Mouse (Mus musculus) midbrain, postnatal 0 days (tissue): ENCODE results near the gene Rnf40. TPM values are rescaled to one million over a fixed set of nuclear protein-coding genes. Genes with fewer than 3 reads are reported as not detected.
A peak's percentile ranks its signal among the peaks of the same experiment; 100 is the strongest.

ENCODE experiments used
- ATAC-seq: fragments of 200-750 bp; cut with Nextera tagmentation; 2 replicates; pipeline ENCODE4 v1.8.0; 2017; ENCODE audit warnings: moderate number of reproducible peaks, mild to moderate bottlenecking, moderate TSS enrichment, moderate library complexity; ENCODE audit not compliant: low FRiP score
- DNase-seq: peaks from one replicate; pipeline ENCODE4 v3.0.0-alpha.2; 2015; ENCODE audit warnings: low spot score
- H3K27ac ChIP-seq: fragments of 300-500 bp; sonication (generic); 2 replicates; pipeline ENCODE4 v1.5.1; 2014; ENCODE audit warnings: low read depth, mild to moderate bottlenecking, low read length, mixed read lengths
- H3K27me3 ChIP-seq: fragments of 300-500 bp; sonication (generic); 2 replicates; pipeline ENCODE4 v1.6.1; 2014; ENCODE audit warnings: low read length, control low read depth, mixed read lengths; ENCODE audit not compliant: insufficient read depth
- H3K36me3 ChIP-seq: fragments of 300-500 bp; sonication (generic); 2 replicates; pipeline ENCODE4 v1.6.1; 2014; ENCODE audit warnings: low read length, control low read depth, mixed read lengths; ENCODE audit not compliant: insufficient read depth
- H3K4me1 ChIP-seq: fragments of 300-500 bp; sonication (generic); 2 replicates; pipeline ENCODE4 v1.6.1; 2014; ENCODE audit warnings: mild to moderate bottlenecking, control low read depth, antibody characterized with exemption, low read length, mixed read lengths; ENCODE audit not compliant: insufficient read depth
- H3K4me2 ChIP-seq: fragments of 300-500 bp; sonication (generic); 2 replicates; pipeline ENCODE4 v1.6.1; 2014; ENCODE audit warnings: low read depth, mild to moderate bottlenecking, low read length, mixed read lengths; ENCODE audit not compliant: poor library complexity, severe bottlenecking
- H3K4me3 ChIP-seq: fragments of 300-500 bp; sonication (generic); 2 replicates; pipeline ENCODE4 v1.5.1; 2014; ENCODE audit warnings: low read depth, mild to moderate bottlenecking, low read length, moderate library complexity
- H3K9ac ChIP-seq: fragments of 300-500 bp; sonication (generic); replicated peaks from 2 replicates; pipeline ENCODE4 v1.6.1; 2014; ENCODE audit warnings: mild to moderate bottlenecking, low read length, moderate library complexity, mixed read lengths; ENCODE audit not compliant: poor library complexity, severe bottlenecking
- H3K9me3 ChIP-seq: fragments of 300-500 bp; sonication (generic); 2 replicates; pipeline ENCODE4 v1.6.1; 2016; ENCODE audit warnings: low read length, control low read depth
- CTCF ChIP-seq: IDR thresholded peaks from 2 replicates; pipeline ENCODE4 v1.5.1; 2016; ENCODE audit warnings: antibody characterized with exemption, mild to moderate bottlenecking
- WGBS: fragments of 180-500 bp; shearing (Covaris S2); extraction: QIAGEN DNeasy Blood & Tissue Kit; methylation state at CpG from one replicate; pipeline ENCODE4 v1.1.7; 2014; 5-methylcytosine and 5-hydroxymethylcytosine counted together
- polyA plus RNA-seq: library from polyadenylated mRNA; unstranded; fragments of >200 nt; fragmentation: Nextera tagmentation; extraction: Ambion mirVana; gene quantifications from 2 replicates; pipeline ENCODE4 v1.2.1, GENCODE M21; 2015
- total RNA-seq: library from RNA; depleted of rRNA; stranded (reverse); fragments of >200 nt; gene quantifications from 2 replicates; pipeline ENCODE4 v1.2.3, GENCODE M21; 2014; rRNA removed

Rnf40 gene
- total and polyA plus RNA-seq, 2 experiments from 2014 or later: 34.5 to 40.9 TPM

DNA sequence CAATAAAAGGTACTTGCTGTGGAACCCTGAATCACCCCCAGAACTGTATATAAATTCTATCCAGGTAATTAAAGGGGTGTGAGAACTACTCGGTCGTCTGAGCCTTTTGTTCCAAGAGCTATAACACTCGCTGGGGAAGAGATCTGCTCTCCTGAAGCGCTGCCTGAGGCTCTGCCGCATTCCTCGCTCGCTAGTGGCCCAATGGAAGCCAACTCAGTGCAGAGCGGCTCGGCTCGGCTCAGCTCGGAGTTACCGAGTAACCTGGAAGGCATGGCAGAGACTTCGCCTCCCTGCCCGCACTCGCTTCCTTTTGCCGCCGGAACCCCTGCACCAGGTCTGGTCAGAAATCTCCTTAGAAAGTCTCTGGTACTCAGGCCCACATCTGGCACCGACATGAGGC is 63.5 kb downstream of the Rnf40 start:
- ATAC-seq: no peak
- Histone ChIP-seq H3K27ac (no peak overlapping the region), H3K4me2 (peak overlapping the region; percentile 9; the same call in 1 of the 2 replicates), H3K27me3 (no peaks in the 10 kb centered on the region), H3K9ac (no peak overlapping the region), H3K9me3 (no peaks in the 10 kb centered on the region), H3K4me1 (no peaks in the 10 kb centered on the region), H3K4me3 (no peak overlapping the region), H3K36me3 (no peaks in the 10 kb centered on the region)
- WGBS: 20% methylated on average over 18 of the region's 18 CpGs
- no peak for TF ChIP-seq CTCF
- DNase-seq: no peak

DNA sequence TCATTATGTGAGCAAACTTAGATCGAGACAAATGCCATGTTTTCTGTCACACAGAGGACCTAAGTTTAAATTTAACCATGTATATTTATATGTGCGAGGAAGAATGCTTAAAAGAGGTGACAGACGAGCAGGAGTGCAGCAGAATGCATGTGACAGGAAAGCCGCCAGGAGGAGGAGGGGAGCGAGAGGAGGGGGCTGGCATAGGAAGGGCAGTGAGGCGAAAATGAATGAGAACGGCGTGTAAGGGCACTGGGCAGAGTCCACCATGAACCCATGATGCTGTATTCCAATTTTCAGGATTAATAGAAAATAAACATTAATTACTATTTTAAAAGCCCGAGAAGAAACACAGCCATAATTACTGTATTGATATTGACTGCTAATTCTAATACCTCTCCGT is 65.8 kb downstream of the Rnf40 start:
- Histone ChIP-seq H3K9me3 (no peaks in the 10 kb centered on the region), H3K27ac (no peak overlapping the region), H3K4me2 (no peak overlapping the region), H3K36me3 (no peaks in the 10 kb centered on the region), H3K4me3 (no peak overlapping the region), H3K4me1 (no peaks in the 10 kb centered on the region), H3K9ac (no peak overlapping the region), H3K27me3 (no peaks in the 10 kb centered on the region)
- TF ChIP-seq CTCF: no peak
- WGBS: 79% methylated on average over 10 of the region's 10 CpGs
- ATAC-seq (no peak), DNase-seq (no peak)

Other genes starting within 250 kb of the Rnf40 start
- 47.2 and 56.3 TPM in 2 replicates for gene Zfp768, start 243.2 kb upstream of the Rnf40 start, total RNA-seq
- 12.7 and 14.9 TPM in 2 replicates for gene Zfp768, start 243.2 kb upstream of the Rnf40 start, polyA plus RNA-seq
- 8.3 and 8.6 TPM in 2 replicates for gene Zfp747, start 212.7 kb upstream of the Rnf40 start, total RNA-seq
- 4.0 and 5.8 TPM in 2 replicates for gene Zfp747, start 212.7 kb upstream of the Rnf40 start, polyA plus RNA-seq
- gene 9130019O22Rik, start 201.6 kb upstream of the Rnf40 start, total RNA-seq: 4.0 and 4.1 TPM in 2 replicates
- 1.4 and 2.0 TPM in 2 replicates for gene 9130019O22Rik, start 201.6 kb upstream of the Rnf40 start, polyA plus RNA-seq
- 8.5 and 9.1 TPM in 2 replicates for gene E430018J23Rik, start 195.1 kb upstream of the Rnf40 start, total RNA-seq
- 1.4 and 1.9 TPM in 2 replicates for gene E430018J23Rik, start 195.1 kb upstream of the Rnf40 start, polyA plus RNA-seq
- 4.7 and 6.7 TPM in 2 replicates for gene Zfp764, start 181.9 kb upstream of the Rnf40 start, total RNA-seq
- 2.7 and 3.6 TPM in 2 replicates for gene Zfp764, start 181.9 kb upstream of the Rnf40 start, polyA plus RNA-seq
- gene Zfp688, start 166.7 kb upstream of the Rnf40 start, total RNA-seq: 21.1 and 33.1 TPM in 2 replicates
- gene Zfp688, start 166.7 kb upstream of the Rnf40 start, polyA plus RNA-seq: 34.3 and 36.0 TPM in 2 replicates
- gene Zfp689, start 139.6 kb upstream of the Rnf40 start, total RNA-seq: 7.7 and 11.0 TPM in 2 replicates
- 7.3 and 8.0 TPM in 2 replicates for gene Zfp689, start 139.6 kb upstream of the Rnf40 start, polyA plus RNA-seq
- gene Prr14, start 129.2 kb upstream of the Rnf40 start, total RNA-seq: 36.2 and 38.7 TPM in 2 replicates
- gene Prr14, start 129.2 kb upstream of the Rnf40 start, polyA plus RNA-seq: 28.2 and 28.3 TPM in 2 replicates
- gene Fbrs, start 109.6 kb upstream of the Rnf40 start, total RNA-seq: 41.0 and 44.8 TPM in 2 replicates
- 9.6 and 11.8 TPM in 2 replicates for gene Fbrs, start 109.6 kb upstream of the Rnf40 start, polyA plus RNA-seq
- 31.7 and 50.8 TPM in 2 replicates for gene Srcap, start 76.8 kb upstream of the Rnf40 start, total RNA-seq
- gene Srcap, start 76.8 kb upstream of the Rnf40 start, polyA plus RNA-seq: 25.9 and 30.4 TPM in 2 replicates
- gene Gm42715, start 69.2 kb upstream of the Rnf40 start, total RNA-seq: 19.6 and 32.1 TPM in 2 replicates
- 9.0 and 11.4 TPM in 2 replicates for gene Gm42715, start 69.2 kb upstream of the Rnf40 start, polyA plus RNA-seq
- 1.9 and 2.7 TPM in 2 replicates for gene Tmem265, start 27.4 kb upstream of the Rnf40 start, total RNA-seq
- 8.7 and 9.7 TPM in 2 replicates for gene Tmem265, start 27.4 kb upstream of the Rnf40 start, polyA plus RNA-seq
- 54.0 and 60.9 TPM in 2 replicates for gene Phkg2, start 15.4 kb upstream of the Rnf40 start, total RNA-seq
- 62.5 and 64.7 TPM in 2 replicates for gene Phkg2, start 15.4 kb upstream of the Rnf40 start, polyA plus RNA-seq
- gene Ccdc189, start 172 bp upstream of the Rnf40 start, total RNA-seq: 6.7 and 8.1 TPM in 2 replicates
- 11.8 and 13.5 TPM in 2 replicates for gene Ccdc189, start 172 bp upstream of the Rnf40 start, polyA plus RNA-seq
- 36.1 and 42.6 TPM in 2 replicates for gene Zfp629, start 27.0 kb downstream of the Rnf40 start, total RNA-seq
- gene Zfp629, start 27.0 kb downstream of the Rnf40 start, polyA plus RNA-seq: 15.1 and 15.5 TPM in 2 replicates
- gene Bcl7c, start 120.2 kb downstream of the Rnf40 start, total RNA-seq: 115 and 131 TPM in 2 replicates
- 41.3 and 49.2 TPM in 2 replicates for gene Bcl7c, start 120.2 kb downstream of the Rnf40 start, polyA plus RNA-seq
- 5.5 and 5.6 TPM in 2 replicates for gene Ctf1, start 124.0 kb downstream of the Rnf40 start, total RNA-seq
- 3.2 and 3.8 TPM in 2 replicates for gene Ctf1, start 124.0 kb downstream of the Rnf40 start, polyA plus RNA-seq
- not detected in 2 replicates for gene Ctf2, start 143.4 kb downstream of the Rnf40 start, total RNA-seq
- not detected in 2 replicates for gene Ctf2, start 143.4 kb downstream of the Rnf40 start, polyA plus RNA-seq
- 207 and 221 TPM in 2 replicates for gene Fbxl19, start 155.8 kb downstream of the Rnf40 start, total RNA-seq
- 5.9 and 8.3 TPM in 2 replicates for gene Fbxl19, start 155.8 kb downstream of the Rnf40 start, polyA plus RNA-seq
- gene Orai3, start 181.0 kb downstream of the Rnf40 start, total RNA-seq: 14.8 and 17.6 TPM in 2 replicates
- 9.9 and 10.0 TPM in 2 replicates for gene Orai3, start 181.0 kb downstream of the Rnf40 start, polyA plus RNA-seq
- 18.0 and 19.8 TPM in 2 replicates for gene Setd1a, start 187.9 kb downstream of the Rnf40 start, total RNA-seq
- gene Setd1a, start 187.9 kb downstream of the Rnf40 start, polyA plus RNA-seq: 12.7 and 16.4 TPM in 2 replicates
- gene Gm49388, start 196.8 kb downstream of the Rnf40 start, total RNA-seq: not detected in 2 replicates
- gene Gm49388, start 196.8 kb downstream of the Rnf40 start, polyA plus RNA-seq: not detected in 2 replicates
- 7.1 and 12.8 TPM in 2 replicates for gene Hsd3b7, start 211.8 kb downstream of the Rnf40 start, total RNA-seq
- 8.6 and 11.3 TPM in 2 replicates for gene Hsd3b7, start 211.8 kb downstream of the Rnf40 start, polyA plus RNA-seq
- 6.7 and 7.1 TPM in 2 replicates for gene Stx4a, start 235.5 kb downstream of the Rnf40 start, total RNA-seq
- 20.0 and 20.7 TPM in 2 replicates for gene Stx4a, start 235.5 kb downstream of the Rnf40 start, polyA plus RNA-seq
- 83.6 and 88.9 TPM in 2 replicates for gene Stx1b, start 235.8 kb downstream of the Rnf40 start, total RNA-seq
- gene Stx1b, start 235.8 kb downstream of the Rnf40 start, polyA plus RNA-seq: 83.9 and 87.1 TPM in 2 replicates